Mouse (Mus musculus): ENCODE data around the gene Gspt1.
"Not testable (repeated sequence)": the region's sequence is repeated elsewhere in the genome, so short reads cannot be mapped to it uniquely, and the experiment has no call there.

Gene Gspt1

GRCm38 (mm10) chr16:11253898-11254722 lies at the start of gene Gspt1:
Gene Gspt1 (minus strand): TSS chr16:11254325.
- peak; percentile 99 to 100 for DNase-seq (ENCODE audit: low spot score in 2 of 2)

GRCm38 (mm10) chr16:11303741-11304140 lies 49.6 kb upstream of the Gspt1 start:
- DNase-seq (ENCODE audit: low spot score in 2 of 2) = no peak

GRCm38 (mm10) chr16:11297700-11298099 lies 43.6 kb upstream of the Gspt1 start:
- DNase-seq (ENCODE audit: low spot score in 2 of 2) = peak in 1 of 2 experiments; percentile 6

GRCm38 (mm10) chr16:11295583-11295982 lies 41.5 kb upstream of the Gspt1 start:
- DNase-seq (ENCODE audit: low spot score in 2 of 2) = not testable (repeated sequence)

- not testable (repeated sequence) for DNase-seq (ENCODE audit: low spot score in 2 of 2)
These were observed 34.7 kb upstream of the Gspt1 start for GRCm38 (mm10) chr16:11288873-11289272.

GRCm38 (mm10) chr16:11285949-11286348 lies 31.8 kb upstream of the Gspt1 start:
- DNase-seq (ENCODE audit: low spot score in 2 of 2) = no peak

GRCm38 (mm10) chr16:11284881-11285280 lies 30.8 kb upstream of the Gspt1 start:
- no peak for DNase-seq (ENCODE audit: low spot score in 2 of 2)

GRCm38 (mm10) chr16:11282655-11283232 lies 28.6 kb upstream of the Gspt1 start:
- peak; percentile 3 to 8 for DNase-seq (ENCODE audit: low spot score in 2 of 2)

- no peak for DNase-seq (ENCODE audit: low spot score in 2 of 2)
These were observed 24.7 kb upstream of the Gspt1 start for GRCm38 (mm10) chr16:11278778-11279177.

- DNase-seq (ENCODE audit: low spot score in 2 of 2) = no peak
These were observed 22.8 kb upstream of the Gspt1 start for GRCm38 (mm10) chr16:11276888-11277287.

- no peak for DNase-seq (ENCODE audit: low spot score in 2 of 2)
These were observed 16.9 kb upstream of the Gspt1 start for GRCm38 (mm10) chr16:11271073-11271472.

- DNase-seq (ENCODE audit: low spot score in 2 of 2) = peak; percentile 17
These were observed 16.5 kb upstream of the Gspt1 start for GRCm38 (mm10) chr16:11270642-11271041.

GRCm38 (mm10) chr16:11269808-11270207 lies 15.7 kb upstream of the Gspt1 start:
- DNase-seq (ENCODE audit: low spot score in 2 of 2) = no peak

- no peak for DNase-seq (ENCODE audit: low spot score in 2 of 2)
These were observed 12.4 kb upstream of the Gspt1 start for GRCm38 (mm10) chr16:11266556-11266955.

- DNase-seq (ENCODE audit: low spot score in 2 of 2) = no peak
These were observed 9.1 kb upstream of the Gspt1 start for GRCm38 (mm10) chr16:11263266-11263665.

GRCm38 (mm10) chr16:11254723-11255164 lies 619 bp upstream of the Gspt1 start:
- DNase-seq (ENCODE audit: low spot score in 2 of 2) = no peak

- peak; percentile 26 to 30 for DNase-seq (ENCODE audit: low spot score in 2 of 2)
These were observed 877 bp downstream of the Gspt1 start for GRCm38 (mm10) chr16:11253065-11253831.

GRCm38 (mm10) chr16:11247791-11248190 lies 6.3 kb downstream of the Gspt1 start:
- no peak for DNase-seq (ENCODE audit: low spot score in 2 of 2)

- no peak for DNase-seq (ENCODE audit: low spot score in 2 of 2)
These were observed 8.4 kb downstream of the Gspt1 start for GRCm38 (mm10) chr16:11245767-11246166.

- no peak for DNase-seq (ENCODE audit: low spot score in 2 of 2)
These were observed 11.7 kb downstream of the Gspt1 start for GRCm38 (mm10) chr16:11242401-11242800.

GRCm38 (mm10) chr16:11217801-11218200 lies 36.3 kb downstream of the Gspt1 start:
- DNase-seq (ENCODE audit: low spot score in 2 of 2) = no peak
